Mouse (Mus musculus) MEL (cell line): Measurements from ENCODE around the gene Npnt. TPM values are rescaled to one million over a fixed set of nuclear protein-coding genes. Genes with fewer than 3 reads are reported as not detected.

ENCODE experiments used
- DNase-seq: peaks from one replicate; pipeline ENCODE4 v3.0.0; 2011; ENCODE audit warnings: low read depth, low spot score
- H3K27ac ChIP-seq: 2 replicates; pipeline ENCODE4 v1.5.1; 2012; ENCODE audit warnings: low read depth, mild to moderate bottlenecking, control low read depth, low read length, moderate library complexity; ENCODE audit not compliant: control insufficient read depth
- H3K27me3 ChIP-seq, 2 experiments: fragments of 150-350 bp in 1 of 2; sonication (generic) in 1 of 2; 2 replicates each; pipeline ENCODE4 v1.6.1; 2012; ENCODE audit warnings: low read length in 2 of 2, mild to moderate bottlenecking in 2 of 2, improper control_type of control experiment in 1 of 2, moderate library complexity in 1 of 2; ENCODE audit not compliant: insufficient read depth in 2 of 2, control insufficient read depth in 1 of 2
- H3K36me3 ChIP-seq, 2 experiments: 2 replicates each; pipeline ENCODE4 v1.6.1; 2012 to 2014; ENCODE audit warnings: low read length in 2 of 2, improper control_type of control experiment in 1 of 2, inconsistent platforms in 1 of 2, mild to moderate bottlenecking in 1 of 2; ENCODE audit not compliant: insufficient read depth in 2 of 2, control insufficient read depth in 1 of 2
- H3K4me1 ChIP-seq, 2 experiments: fragments of 150-350 bp in 1 of 2; sonication (generic) in 1 of 2; 2 replicates each; pipeline ENCODE4 v1.6.1; 2012; ENCODE audit warnings: low read length in 2 of 2, improper control_type of control experiment in 1 of 2, mild to moderate bottlenecking in 1 of 2; ENCODE audit not compliant: insufficient read depth in 2 of 2, control insufficient read depth in 1 of 2
- H3K4me3 ChIP-seq, 2 experiments: fragments of 150-350 bp in 1 of 2; sonication (generic) in 1 of 2; 2 replicates each; pipeline ENCODE4 v1.5.1; 2012; ENCODE audit warnings: low read depth in 2 of 2, low read length in 2 of 2, mild to moderate bottlenecking in 2 of 2, moderate library complexity in 2 of 2, control low read depth in 1 of 2, improper control_type of control experiment in 1 of 2; ENCODE audit not compliant: control insufficient read depth in 1 of 2, insufficient read depth in 1 of 2
- H3K79me2 ChIP-seq: 2 replicates; pipeline ENCODE4 v1.6.1; 2012; ENCODE audit warnings: mild to moderate bottlenecking, low read length, moderate library complexity; ENCODE audit not compliant: control insufficient read depth, poor library complexity, insufficient read depth
- H3K9ac ChIP-seq: 2 replicates; pipeline ENCODE4 v1.6.1; 2012; ENCODE audit warnings: low read depth, mild to moderate bottlenecking, control low read depth, low read length, moderate library complexity; ENCODE audit not compliant: control insufficient read depth, poor library complexity, severe bottlenecking
- H3K9me3 ChIP-seq: fragments of 150-350 bp; sonication (generic); replicated peaks from 2 replicates; pipeline ENCODE4 v1.6.1; 2012; ENCODE audit warnings: mild to moderate bottlenecking, low read length, improper control_type of control experiment, moderate library complexity; ENCODE audit not compliant: insufficient read depth
- BHLHE40 ChIP-seq: IDR thresholded peaks from 2 replicates; pipeline ENCODE4 v1.6.1; 2012; ENCODE audit warnings: low read depth, mild to moderate bottlenecking, inconsistent platforms, low read length, improper control_type of control experiment, borderline replicate concordance
- CHD1 ChIP-seq: IDR thresholded peaks from 2 replicates; pipeline ENCODE4 v1.6.1; 2012; ENCODE audit warnings: low read depth, mild to moderate bottlenecking, inconsistent platforms, low read length, improper control_type of control experiment
- CTCF ChIP-seq, 3 experiments: IDR thresholded peaks in 2 of 3; conservative IDR thresholded peaks in 1 of 3; 2 replicates each; pipeline ENCODE4 v1.5.1; 2011 to 2012; ENCODE audit warnings: low read length in 3 of 3, low read depth in 2 of 3, mild to moderate bottlenecking in 2 of 3, improper control_type of control experiment in 1 of 3, inconsistent platforms in 1 of 3, mixed read lengths in 1 of 3, moderate library complexity in 1 of 3; ENCODE audit not compliant: control insufficient read depth in 1 of 3, insufficient read depth in 1 of 3, poor library complexity in 1 of 3, severe bottlenecking in 1 of 3
- E2F4 ChIP-seq: IDR thresholded peaks from 2 replicates; pipeline ENCODE4 v1.6.1; 2011; ENCODE audit warnings: low read depth, low read length, improper control_type of control experiment, borderline replicate concordance
- ELF1 ChIP-seq: IDR thresholded peaks from 2 replicates; pipeline ENCODE4 v1.6.1; 2014; ENCODE audit warnings: low read depth, mild to moderate bottlenecking, inconsistent platforms, low read length, improper control_type of control experiment, moderate library complexity
- EP300 ChIP-seq, 2 experiments: IDR thresholded peaks; 2 replicates each; pipeline ENCODE4 v1.6.1; 2011; ENCODE audit warnings: improper control_type of control experiment in 2 of 2, low read length in 2 of 2, low read depth in 1 of 2, mild to moderate bottlenecking in 1 of 2
- ETS1 ChIP-seq: IDR thresholded peaks from 2 replicates; pipeline ENCODE4 v1.6.1; 2012; ENCODE audit warnings: low read depth, mild to moderate bottlenecking, inconsistent platforms, low read length, improper control_type of control experiment, moderate library complexity
- GATA1 ChIP-seq: IDR thresholded peaks from 2 replicates; pipeline ENCODE4 v1.6.1; 2011; ENCODE audit warnings: low read depth, low read length, improper control_type of control experiment
- HCFC1 ChIP-seq: IDR thresholded peaks from 2 replicates; pipeline ENCODE4 v1.6.1; 2012; ENCODE audit warnings: low read depth, mild to moderate bottlenecking, inconsistent platforms, low read length, improper control_type of control experiment, moderate library complexity
- JUND ChIP-seq: IDR thresholded peaks from 2 replicates; pipeline ENCODE4 v1.6.1; 2011; ENCODE audit warnings: low read depth, mild to moderate bottlenecking, improper control_type of control experiment, low read length
- KAT2A ChIP-seq: conservative IDR thresholded peaks from 2 replicates; pipeline ENCODE4 v1.6.1; 2012; ENCODE audit warnings: low read depth, low read length, improper control_type of control experiment, inconsistent platforms
- MAFK ChIP-seq: IDR thresholded peaks from 2 replicates; pipeline ENCODE4 v1.6.1; 2011; ENCODE audit warnings: low read depth, mild to moderate bottlenecking, low read length, improper control_type of control experiment, borderline replicate concordance
- MAX ChIP-seq: IDR thresholded peaks from 2 replicates; pipeline ENCODE4 v1.6.1; 2011; ENCODE audit warnings: low read length, improper control_type of control experiment
- MAZ ChIP-seq: IDR thresholded peaks from 2 replicates; pipeline ENCODE4 v1.6.1; 2012; ENCODE audit warnings: low read depth, mild to moderate bottlenecking, inconsistent platforms, low read length, improper control_type of control experiment
- MEF2A ChIP-seq: IDR thresholded peaks from 2 replicates; pipeline ENCODE4 v1.6.1; 2014; ENCODE audit warnings: low read depth, mild to moderate bottlenecking, inconsistent platforms, low read length, improper control_type of control experiment; ENCODE audit not compliant: poor library complexity, insufficient replicate concordance, severe bottlenecking; ENCODE audit errors: extremely low read depth
- MXI1 ChIP-seq: IDR thresholded peaks from 2 replicates; pipeline ENCODE4 v1.6.1; 2011; ENCODE audit warnings: mild to moderate bottlenecking, low read depth, low read length, improper control_type of control experiment
- NRF1 ChIP-seq: IDR thresholded peaks from 2 replicates; pipeline ENCODE4 v1.6.1; 2014; ENCODE audit warnings: low read depth, mild to moderate bottlenecking, inconsistent platforms, low read length, improper control_type of control experiment, moderate library complexity; ENCODE audit not compliant: poor library complexity, insufficient read depth, severe bottlenecking
- POLR2A ChIP-seq, 2 experiments: IDR thresholded peaks; 2 replicates each; pipeline ENCODE4 v1.6.1; 2011 to 2012; ENCODE audit warnings: low read length in 2 of 2, mild to moderate bottlenecking in 2 of 2, control low read depth in 1 of 2, improper control_type of control experiment in 1 of 2, low read depth in 1 of 2, moderate library complexity in 1 of 2; ENCODE audit not compliant: control insufficient read depth in 1 of 2, insufficient read depth in 1 of 2, poor library complexity in 1 of 2
- POLR2AphosphoS2 ChIP-seq: IDR thresholded peaks from 2 replicates; pipeline ENCODE4 v1.6.1; 2011; ENCODE audit warnings: low read length, improper control_type of control experiment
- SIN3A ChIP-seq: IDR thresholded peaks from 2 replicates; pipeline ENCODE4 v1.6.1; 2012; ENCODE audit warnings: low read length, improper control_type of control experiment, inconsistent platforms
- SMC3 ChIP-seq: IDR thresholded peaks from 2 replicates; pipeline ENCODE4 v1.6.1; 2011; ENCODE audit warnings: low read depth, low read length, improper control_type of control experiment
- TBP ChIP-seq: IDR thresholded peaks from 2 replicates; pipeline ENCODE4 v1.8.0; 2011; ENCODE audit warnings: low read depth, low read length, improper control_type of control experiment
- TCF12 ChIP-seq: IDR thresholded peaks from 2 replicates; pipeline ENCODE4 v1.6.1; 2014; ENCODE audit warnings: low read depth, mild to moderate bottlenecking, inconsistent platforms, low read length, improper control_type of control experiment, moderate library complexity
- UBTF ChIP-seq: IDR thresholded peaks from 2 replicates; pipeline ENCODE4 v1.6.1; 2012; ENCODE audit warnings: low read depth, mild to moderate bottlenecking, inconsistent platforms, low read length, improper control_type of control experiment, moderate library complexity, borderline replicate concordance; ENCODE audit not compliant: insufficient read depth
- USF2 ChIP-seq, 2 experiments: IDR thresholded peaks; 2 replicates each; pipeline ENCODE4 v1.6.1; 2011 to 2012; ENCODE audit warnings: improper control_type of control experiment in 2 of 2, low read length in 2 of 2, borderline replicate concordance in 1 of 2, inconsistent platforms in 1 of 2, low read depth in 1 of 2, mild to moderate bottlenecking in 1 of 2; ENCODE audit not compliant: insufficient read depth in 1 of 2
- ZKSCAN1 ChIP-seq: IDR thresholded peaks from 2 replicates; pipeline ENCODE4 v1.6.1; 2012; ENCODE audit warnings: low read depth, mild to moderate bottlenecking, inconsistent platforms, low read length, improper control_type of control experiment, moderate library complexity
- ZNF384 ChIP-seq: IDR thresholded peaks from 2 replicates; pipeline ENCODE4 v1.6.1; 2012; ENCODE audit warnings: low read depth, mild to moderate bottlenecking, inconsistent platforms, low read length, improper control_type of control experiment
- polyA plus RNA-seq, 2 experiments: library from polyadenylated mRNA; stranded (reverse) in 1 of 2; unstranded in 1 of 2; fragments of >175 nt in 1 of 2; fragments of >200 nt in 1 of 2; gene quantifications; 2 replicates each; pipeline versions ENCODE4 v1.2.1 to v1.2.4; 2012; ENCODE audit warnings: low replicate concordance in 2 of 2, low read depth in 1 of 2; ENCODE audit not compliant: insufficient read length in 2 of 2, insufficient read depth in 1 of 2, missing spikeins in 1 of 2
- total RNA-seq: library from RNA; depleted of rRNA; stranded (reverse); fragments of 300-350 nt; gene quantifications from 2 replicates; pipeline ENCODE4 v1.2.3, GENCODE M21; 2012

The Npnt gene
- total and polyA plus RNA-seq, 3 experiments, result 0.06 TPM; not detected in 2

DNA sequence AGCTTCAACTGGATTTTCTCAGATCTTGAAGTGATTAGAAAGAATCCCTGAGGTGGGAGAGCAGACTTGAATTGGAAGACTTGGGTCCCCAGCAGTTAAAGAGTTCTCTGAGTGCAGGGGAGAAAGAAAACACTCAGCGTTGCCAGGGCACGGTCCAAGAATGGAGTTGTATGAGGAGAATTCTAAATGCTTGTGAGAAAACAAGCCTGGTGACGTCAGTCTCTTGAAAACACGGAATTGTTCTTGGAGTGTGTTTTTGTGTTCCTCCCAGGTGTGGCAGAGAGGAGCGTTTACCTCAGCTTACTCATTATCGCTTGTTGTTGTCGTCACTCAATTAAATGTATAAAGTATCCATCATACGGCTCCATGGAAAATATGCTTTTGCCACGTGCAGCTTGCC, 69.3 kb downstream of the Npnt start:
- Histone ChIP-seq H3K79me2 (no peaks in the 10 kb centered on the region), H3K4me1 (no peaks in the 10 kb centered on the region), H3K9ac (no peak overlapping the region), H3K27me3 (no peaks in the 10 kb centered on the region; a peak in 1 of 4 replicates)
- no peak for TF ChIP-seq SMC3
- no peak for TF ChIP-seq ZKSCAN1
- TF ChIP-seq ELF1, result no peak
- no peak for TF ChIP-seq MAZ
- TF ChIP-seq MEF2A, result no peak
- no peak for TF ChIP-seq HCFC1
- no peak for TF ChIP-seq CHD1
- no peak for TF ChIP-seq USF2 (IDR thresholded peaks at IDR 0.05; ENCODE audit: borderline replicate concordance in 1 of 2, insufficient read depth in 1 of 2, low read depth in 1 of 2, low read length in 2 of 2)
- no peak for TF ChIP-seq MXI1
- no peak for TF ChIP-seq MAFK
- TF ChIP-seq KAT2A, result no peak
- TF ChIP-seq, all 39 proteins: peak for 0
- Histone ChIP-seq H3K27ac (no peak overlapping the region), H3K4me3 (no peak overlapping the region), H3K36me3 (no peaks in the 10 kb centered on the region), H3K9me3 (no peaks in the 10 kb centered on the region)
- DNase-seq, result no peak

DNA sequence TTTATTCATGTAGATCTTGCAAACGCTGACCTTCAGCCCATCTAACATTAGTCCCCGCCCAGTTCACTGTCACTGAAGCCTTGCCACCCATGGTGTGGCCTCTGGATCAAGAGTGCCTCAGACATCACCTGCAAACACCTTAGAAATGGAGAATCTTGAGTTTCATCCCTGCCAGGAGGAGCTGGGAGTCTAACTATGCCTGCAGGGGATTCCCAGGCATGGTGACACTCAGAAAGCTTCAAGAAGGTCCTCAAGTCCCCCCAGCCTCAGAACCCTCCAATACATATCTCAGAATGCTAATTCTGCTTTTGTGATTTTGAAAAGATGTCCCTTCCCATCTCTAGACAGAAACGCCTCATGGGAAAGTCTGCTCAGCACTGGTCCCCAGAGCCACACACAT, 69.7 kb downstream of the Npnt start:
- Histone ChIP-seq H3K79me2 (no peaks in the 10 kb centered on the region), H3K36me3 (no peaks in the 10 kb centered on the region), H3K4me3 (no peak overlapping the region), H3K9me3 (no peaks in the 10 kb centered on the region), H3K27ac (no peak overlapping the region), H3K9ac (no peak overlapping the region), H3K4me1 (no peaks in the 10 kb centered on the region), H3K27me3 (peaks cover 0 to 2% of the 10 kb centered on the region in 2 experiments; a peak in 1 of 4 replicates)
- no peak for DNase-seq
- TF ChIP-seq TCF12 (no peak), UBTF (no peak), NRF1 (no peak), E2F4 (no peak), POLR2AphosphoS2 (no peak), TBP (no peak), EP300 (IDR thresholded peaks at IDR 0.05; ENCODE audit: low read depth in 1 of 2, low read length in 2 of 2) (no peak), MAZ (no peak), MAFK (no peak), ZNF384 (no peak), MEF2A (no peak), MAX (no peak), POLR2A (IDR thresholded peaks at IDR 0.05; ENCODE audit: control insufficient read depth in 1 of 2, insufficient read depth in 1 of 2, low read depth in 1 of 2, low read length in 2 of 2, poor library complexity in 1 of 2) (no peak), SIN3A (no peak), CTCF (IDR thresholded peaks at IDR 0.05 in 2 of 3, conservative IDR thresholded peaks at IDR 0.05 in 1 of 3; ENCODE audit: control insufficient read depth in 1 of 3, insufficient read depth in 1 of 3, low read depth in 2 of 3, low read length in 3 of 3, poor library complexity in 1 of 3, severe bottlenecking in 1 of 3) (no peak), KAT2A (no peak), BHLHE40 (no peak), ETS1 (no peak), JUND (no peak), GATA1 (no peak)
